Comparison of ENCODE assay signal across 28 mouse cellular contexts in the genomic region with DNA sequence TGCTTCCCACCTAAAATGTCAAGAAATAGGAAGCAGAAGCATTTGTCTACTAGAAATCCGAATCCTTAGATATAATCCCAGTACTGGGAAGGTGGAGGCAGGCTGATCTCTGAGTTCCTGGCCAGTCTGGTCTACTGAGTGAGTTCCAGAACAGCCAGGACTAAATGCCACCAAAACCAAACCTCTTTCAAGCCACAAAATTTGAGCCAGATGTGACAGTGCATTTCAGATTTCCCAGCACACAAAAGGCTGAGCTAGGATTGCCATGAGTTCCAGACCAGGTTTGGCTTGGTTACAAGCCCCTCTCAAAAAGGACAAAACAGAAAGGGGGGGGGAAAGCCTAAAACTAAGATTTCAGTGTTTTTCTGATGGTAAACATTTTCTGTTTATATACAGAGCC. TPM values are rescaled to one million over a fixed set of nuclear protein-coding genes. Genes with fewer than 3 reads are reported as not detected.
A peak's percentile ranks its signal among the peaks of the same experiment; 100 is the strongest.
DNase-seq lines count a peak whose midpoint lies in the region; ATAC-seq and TF ChIP-seq lines count a peak whose summit lies in the region.
"Had no signal": no experiment of that assay in that cellular context is flagged by ENCODE, and none has a peak within 500 bp of the region (broad histone marks: within the 10 kb centered on the region; RNA-seq: fewer than 3 reads in every experiment).

No protein-coding gene starts in this region.

- no peaks in the 10 kb centered on the region for H3K9me3 ChIP-seq in hindbrain, embryonic 13.5 days
- no peaks in the 10 kb centered on the region for H3K9me3 ChIP-seq in hindbrain, embryonic 10.5 days
- no peaks in the 10 kb centered on the region for H3K9me3 ChIP-seq in MEL (replicated peaks; ENCODE audit: insufficient read depth, low read length)
- no peaks in the 10 kb centered on the region for H3K9me3 ChIP-seq in embryonic facial prominence, embryonic 13.5 days
- no peaks in the 10 kb centered on the region for H3K9me3 ChIP-seq in limb, embryonic 15.5 days
- H3K9me3 ChIP-seq: heart, embryonic 13.5 days; hindbrain, embryonic 12.5 days; midbrain, embryonic 12.5 days; neural tube, embryonic 13.5 days had no signal

- no peak for TF ChIP-seq RAD21 in MEL (IDR thresholded peaks at IDR 0.05; ENCODE audit: low read depth, low read length)

- intact Hi-C loops in left cerebral cortex, postnatal 36 days (cut with DNase I): no loop called here

- TF ChIP-seq POLR2A in MEL (IDR thresholded peaks at IDR 0.05; ENCODE audit: control insufficient read depth in 1 of 2, insufficient read depth in 1 of 2, low read depth in 1 of 2, low read length in 2 of 2, poor library complexity in 1 of 2): no peak

- no peak for TF ChIP-seq EP300 in MEL (IDR thresholded peaks at IDR 0.05; ENCODE audit: low read depth in 1 of 2, low read length in 2 of 2)

- H3K9ac ChIP-seq in hindbrain, embryonic 13.5 days: no peak overlapping the region
- H3K9ac ChIP-seq in MEL (ENCODE audit: control insufficient read depth, low read depth, low read length, poor library complexity, severe bottlenecking): no peak overlapping the region
- no peak overlapping the region for H3K9ac ChIP-seq in embryonic facial prominence, embryonic 13.5 days
- no peak overlapping the region for H3K9ac ChIP-seq in limb, embryonic 15.5 days
- H3K9ac ChIP-seq: heart, embryonic 13.5 days; hindbrain, embryonic 12.5 days; liver, postnatal 0 days; midbrain, embryonic 12.5 days; neural tube, embryonic 13.5 days had no signal

- H3K4me3 ChIP-seq in hindbrain, embryonic 13.5 days: no peak overlapping the region
- H3K4me3 ChIP-seq in hindbrain, embryonic 10.5 days: no peak overlapping the region
- no peak overlapping the region for H3K4me3 ChIP-seq in MEL (ENCODE audit: control insufficient read depth in 1 of 2, insufficient read depth in 1 of 2, low read depth in 2 of 2, low read length in 2 of 2)
- H3K4me3 ChIP-seq in embryonic facial prominence, embryonic 13.5 days: no peak overlapping the region
- H3K4me3 ChIP-seq in limb, embryonic 15.5 days: no peak overlapping the region
- H3K4me3 ChIP-seq: erythroblast, embryonic 14.5 days; gastrocnemius, adult 2 months; heart, embryonic 13.5 days; hindbrain, embryonic 12.5 days; midbrain, embryonic 12.5 days; neural tube, embryonic 13.5 days had no signal

- peaks cover 33% of the 10 kb centered on the region for H3K36me3 ChIP-seq in hindbrain, embryonic 13.5 days
- H3K36me3 ChIP-seq in hindbrain, embryonic 10.5 days: peaks cover 34% of the 10 kb centered on the region
- peaks cover 6 to 7% of the 10 kb centered on the region in 2 experiments for H3K36me3 ChIP-seq in MEL (ENCODE audit: control insufficient read depth in 1 of 2, insufficient read depth in 2 of 2, low read length in 2 of 2)
- peaks cover 30% of the 10 kb centered on the region for H3K36me3 ChIP-seq in embryonic facial prominence, embryonic 13.5 days
- peaks cover 21% of the 10 kb centered on the region for H3K36me3 ChIP-seq in limb, embryonic 15.5 days

- WGBS in hindbrain, embryonic 13.5 days: 98% methylated on average over 1 of the region's 1 CpGs
- 75% methylated on average over 1 of the region's 1 CpGs for WGBS in hindbrain, embryonic 10.5 days
- 51% methylated on average over 1 of the region's 1 CpGs for WGBS in embryonic facial prominence, embryonic 13.5 days
- 77% methylated on average over 1 of the region's 1 CpGs for WGBS in limb, embryonic 15.5 days

- H3K27ac ChIP-seq in hindbrain, embryonic 13.5 days: peak overlapping the region; percentile 18; the same call in 1 of the 2 replicates
- no peak overlapping the region for H3K27ac ChIP-seq in hindbrain, embryonic 10.5 days
- no peak overlapping the region for H3K27ac ChIP-seq in MEL (ENCODE audit: control insufficient read depth, low read depth, low read length)
- 0 out of 2 replicates have a peak overlapping the region, but pooled peaks have one; percentile 33 for H3K27ac ChIP-seq in embryonic facial prominence, embryonic 13.5 days
- peak overlapping the region; percentile 11; the same call in 1 of the 2 replicates for H3K27ac ChIP-seq in limb, embryonic 15.5 days
- H3K27ac ChIP-seq: gastrocnemius, adult 2 months; heart, embryonic 13.5 days; hindbrain, embryonic 12.5 days; midbrain, embryonic 12.5 days; neural tube, embryonic 13.5 days had no signal

- no peaks in the 10 kb centered on the region for H3K79me2 ChIP-seq in MEL (ENCODE audit: control insufficient read depth, insufficient read depth, low read length, poor library complexity)

- peaks cover 9% of the 10 kb centered on the region; the same call in 1 of the 2 replicates for H3K4me1 ChIP-seq in hindbrain, embryonic 13.5 days (replicated peaks)
- H3K4me1 ChIP-seq in hindbrain, embryonic 10.5 days (replicated peaks): no peaks in the 10 kb centered on the region
- no peaks in the 10 kb centered on the region for H3K4me1 ChIP-seq in MEL (ENCODE audit: control insufficient read depth in 1 of 2, insufficient read depth in 2 of 2, low read length in 2 of 2)
- H3K4me1 ChIP-seq in embryonic facial prominence, embryonic 13.5 days: 0 out of 2 replicates have a peak, but pooled peaks cover 4% of the 10 kb centered on the region
- peaks cover 11% of the 10 kb centered on the region for H3K4me1 ChIP-seq in limb, embryonic 15.5 days
- H3K4me1 ChIP-seq: hindbrain, embryonic 12.5 days had no signal

- DNase-seq in hindbrain, embryonic 10.5 days (ENCODE audit: low spot score): no peak
- no peak for DNase-seq in MEL (ENCODE audit: low read depth, low spot score)
- DNase-seq in left cerebral cortex, postnatal 36 days (ENCODE audit: low spot score in 2 of 2): no peak
- no peak for DNase-seq in left cerebral cortex, adult 11 months (ENCODE audit: low spot score)
- DNase-seq: adrenal gland, adult 8-10 months; cerebellum, adult 2 months; cerebellum, postnatal 14 days; gastrocnemius, adult 2 months; gastrocnemius, postnatal 36 days; heart, postnatal 10 days; kidney, postnatal 14 days; left cerebral cortex, postnatal 4 days; liver, postnatal 0 days; lung, postnatal 36 days; right cerebral cortex, postnatal 25 days; thymus, postnatal 25 days had no signal

- no peak for TF ChIP-seq CTCF in MEL (IDR thresholded peaks at IDR 0.05 in 2 of 3, conservative IDR thresholded peaks at IDR 0.05 in 1 of 3; ENCODE audit: control insufficient read depth in 1 of 3, insufficient read depth in 1 of 3, low read depth in 2 of 3, low read length in 3 of 3, poor library complexity in 1 of 3, severe bottlenecking in 1 of 3)

- ATAC-seq in hindbrain, embryonic 13.5 days (ENCODE audit: low FRiP score): no peak
- no peak for ATAC-seq in embryonic facial prominence, embryonic 13.5 days (ENCODE audit: insufficient number of reproducible peaks, insufficient read depth, low FRiP score, low TSS enrichment, low read depth)
- ATAC-seq in limb, embryonic 15.5 days (ENCODE audit: insufficient number of reproducible peaks, low FRiP score, low TSS enrichment, low read depth): no peak
- ATAC-seq: CD4-positive, CD25-positive, alpha-beta regulatory T cell, adult 4 months; forebrain, embryonic 16.5 days; intestine, postnatal 0 days; liver, postnatal 0 days had no signal

- no peaks in the 10 kb centered on the region for H3K27me3 ChIP-seq in hindbrain, embryonic 13.5 days
- no peaks in the 10 kb centered on the region for H3K27me3 ChIP-seq in hindbrain, embryonic 10.5 days (ENCODE audit: insufficient read depth, poor library complexity, severe bottlenecking)
- no peaks in the 10 kb centered on the region for H3K27me3 ChIP-seq in MEL (ENCODE audit: control insufficient read depth in 1 of 2, insufficient read depth in 2 of 2, low read length in 2 of 2)
- no peaks in the 10 kb centered on the region for H3K27me3 ChIP-seq in embryonic facial prominence, embryonic 13.5 days
- H3K27me3 ChIP-seq in limb, embryonic 15.5 days: no peaks in the 10 kb centered on the region
- H3K27me3 ChIP-seq: heart, embryonic 13.5 days; hindbrain, embryonic 12.5 days; midbrain, embryonic 12.5 days; neural tube, embryonic 13.5 days had no signal

- H3K4me2 ChIP-seq in hindbrain, embryonic 13.5 days: no peak overlapping the region
- H3K4me2 ChIP-seq in embryonic facial prominence, embryonic 13.5 days: no peak overlapping the region
- no peak overlapping the region for H3K4me2 ChIP-seq in limb, embryonic 15.5 days
- H3K4me2 ChIP-seq: heart, embryonic 13.5 days; hindbrain, embryonic 12.5 days; liver, embryonic 11.5 days; midbrain, embryonic 12.5 days; neural tube, embryonic 13.5 days had no signal

RNA-seq across cellular contexts. Expression of gene Hnrnpa2b1, which starts 13.5 kb away (rescaled TPM):
- 1,784 and 1,810 TPM in 2 replicates for polyA plus RNA-seq in hindbrain, embryonic 13.5 days (2015; fragmentation: Nextera tagmentation; extraction: Ambion mirVana)
- 1,586 and 2,252 TPM in 2 replicates for polyA plus RNA-seq in hindbrain, embryonic 10.5 days (2016; fragmentation: Nextera tagmentation; extraction: Ambion mirVana)
- total RNA-seq in MEL (2012; rRNA removed): 635 and 657 TPM in 2 replicates
- polyA plus RNA-seq in MEL (2012; ENCODE audit: insufficient read depth in 1 of 2, insufficient read length in 2 of 2, low read depth in 1 of 2, low replicate concordance in 2 of 2, missing spikeins in 1 of 2): 1,000 to 10,000 TPM; 1,226 to 1,710 TPM
- polyA plus RNA-seq in embryonic facial prominence, embryonic 13.5 days (2015; fragmentation: Nextera tagmentation; extraction: Ambion mirVana): 2,111 and 2,317 TPM in 2 replicates
- polyA plus RNA-seq in limb, embryonic 15.5 days (2015; fragmentation: Nextera tagmentation; extraction: Ambion mirVana): 1,549 and 1,691 TPM in 2 replicates
- 100 to 1,000 TPM; 350 to 464 TPM for total RNA-seq in left cerebral cortex, postnatal 36 days (2021)

RNA-seq across cellular contexts. Expression of gene Cbx3, which starts 14.0 kb away (rescaled TPM):
- polyA plus RNA-seq in hindbrain, embryonic 13.5 days (2015; fragmentation: Nextera tagmentation; extraction: Ambion mirVana): 517 TPM in 2 replicates
- 534 and 612 TPM in 2 replicates for polyA plus RNA-seq in hindbrain, embryonic 10.5 days (2016; fragmentation: Nextera tagmentation; extraction: Ambion mirVana)
- 250 and 253 TPM in 2 replicates for total RNA-seq in MEL (2012; rRNA removed)
- 100 to 1,000 TPM in 1 of 2 experiments, not detected in 1; 177 TPM for polyA plus RNA-seq in MEL (2012; ENCODE audit: insufficient read depth in 1 of 2, insufficient read length in 2 of 2, low read depth in 1 of 2, low replicate concordance in 2 of 2, missing spikeins in 1 of 2)
- 550 and 557 TPM in 2 replicates for polyA plus RNA-seq in embryonic facial prominence, embryonic 13.5 days (2015; fragmentation: Nextera tagmentation; extraction: Ambion mirVana)
- polyA plus RNA-seq in limb, embryonic 15.5 days (2015; fragmentation: Nextera tagmentation; extraction: Ambion mirVana): 369 and 396 TPM in 2 replicates
- total RNA-seq in left cerebral cortex, postnatal 36 days (2021): 100 to 1,000 TPM; 127 to 130 TPM

RNA-seq across cellular contexts. Expression of gene Nfe2l3, which starts 23.7 kb away (rescaled TPM):
- 4.0 and 5.0 TPM in 2 replicates for polyA plus RNA-seq in hindbrain, embryonic 13.5 days (2015; fragmentation: Nextera tagmentation; extraction: Ambion mirVana)
- 1.6 and 2.1 TPM in 2 replicates for polyA plus RNA-seq in hindbrain, embryonic 10.5 days (2016; fragmentation: Nextera tagmentation; extraction: Ambion mirVana)
- 0.07 and 0.15 TPM in 2 replicates for total RNA-seq in MEL (2012; rRNA removed)
- polyA plus RNA-seq in MEL (2012; ENCODE audit: insufficient read depth in 1 of 2, insufficient read length in 2 of 2, low read depth in 1 of 2, low replicate concordance in 2 of 2, missing spikeins in 1 of 2): under 1 TPM in 1 of 2 experiments, not detected in 1; 0.21 TPM
- polyA plus RNA-seq in embryonic facial prominence, embryonic 13.5 days (2015; fragmentation: Nextera tagmentation; extraction: Ambion mirVana): 2.0 and 3.6 TPM in 2 replicates
- 3.9 and 5.9 TPM in 2 replicates for polyA plus RNA-seq in limb, embryonic 15.5 days (2015; fragmentation: Nextera tagmentation; extraction: Ambion mirVana)
- total RNA-seq in left cerebral cortex, postnatal 36 days (2021): 1 to 10 TPM; 2.7 to 4.3 TPM
- total RNA-seq: adrenal gland, adult 8-10 months; gastrocnemius, adult 2 months had no signal
- polyA plus RNA-seq: erythroblast, embryonic 14.5 days had no signal

Comparison
In these comparisons a context has a peak if more than half of its experiments do, and no peak if none do; other contexts are left out.
1. H3K27ac ChIP-seq: peak in hindbrain, embryonic 13.5 days (single experiment), embryonic facial prominence, embryonic 13.5 days (single experiment) and limb, embryonic 15.5 days (single experiment); none in hindbrain, embryonic 10.5 days (single experiment) and MEL (single experiment).